Mouse (Mus musculus): Measurements from ENCODE around the gene Glp2r. TPM values are rescaled to one million over a fixed set of nuclear protein-coding genes. Genes with fewer than 3 reads are reported as not detected.

The Glp2r gene
- polyA plus RNA-seq, 1 experiment from 2014 or later: not detected

- no peaks in the 10 kb centered on the region for H3K27me3 ChIP-seq (ENCODE audit: control insufficient read depth, insufficient read depth, low read length)
- no peaks in the 10 kb centered on the region for H3K4me1 ChIP-seq (ENCODE audit: control insufficient read depth, insufficient read depth, low read length)
- H3K9ac ChIP-seq (replicated peaks; ENCODE audit: low read length): no peak overlapping the region
- H3K4me2 ChIP-seq (ENCODE audit: low read depth, low read length): no peak overlapping the region
- no peak for DNase-seq (ENCODE audit: low spot score)
- H3K9me3 ChIP-seq (replicated peaks; ENCODE audit: control insufficient read depth, low read length): no peaks in the 10 kb centered on the region
- no peaks in the 10 kb centered on the region for H3K36me3 ChIP-seq (replicated peaks; ENCODE audit: control insufficient read depth, insufficient read depth, low read depth, low read length)
- H3K4me3 ChIP-seq (ENCODE audit: low read depth, low read length): no peak overlapping the region
- ATAC-seq (replicated peaks; ENCODE audit: insufficient number of reproducible peaks, low FRiP score, low TSS enrichment, low read depth): no peak
- H3K27ac ChIP-seq (replicated peaks; ENCODE audit: low read depth, low read length): no peak overlapping the region
Measured at GRCm38 (mm10) chr11:67741569-67741968, 29.4 kb downstream of the Glp2r start.

DNA sequence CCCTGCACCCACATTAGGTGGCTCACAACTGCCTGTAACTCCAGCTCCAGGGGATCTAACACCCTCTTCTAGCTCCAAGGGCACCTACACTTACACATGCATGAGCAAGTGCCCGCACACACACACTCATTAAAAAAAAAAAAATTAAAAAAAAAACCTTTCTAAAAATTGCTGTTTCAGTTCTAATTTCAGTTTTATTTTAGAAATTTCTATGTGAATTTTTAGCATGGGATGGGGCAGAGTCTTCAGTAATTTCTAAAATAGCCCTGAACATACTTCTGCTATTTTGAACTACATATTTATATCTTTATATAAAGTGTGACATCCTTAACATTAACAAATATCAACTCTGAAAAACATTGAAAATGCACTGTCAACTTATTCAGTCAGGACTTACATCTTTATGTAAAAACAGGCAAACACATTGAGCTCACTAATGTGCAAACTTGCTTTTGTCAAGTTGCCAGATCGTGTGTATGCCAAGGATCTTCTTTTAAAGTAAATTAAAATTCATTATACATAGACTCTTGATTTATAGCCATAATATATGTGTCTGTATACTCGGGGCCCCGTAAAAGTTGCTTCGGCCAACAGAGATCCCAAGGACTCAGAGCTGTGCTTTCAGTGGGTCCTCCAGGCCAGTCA is 32.0 kb downstream of the Glp2r start:
- Histone ChIP-seq H3K27me3 (ENCODE audit: control insufficient read depth, insufficient read depth, low read length) (no peaks in the 10 kb centered on the region), H3K4me3 (ENCODE audit: low read depth, low read length) (no peak overlapping the region), H3K9me3 (replicated peaks; ENCODE audit: control insufficient read depth, low read length) (no peaks in the 10 kb centered on the region), H3K9ac (replicated peaks; ENCODE audit: low read length) (no peak overlapping the region), H3K36me3 (replicated peaks; ENCODE audit: control insufficient read depth, insufficient read depth, low read depth, low read length) (no peaks in the 10 kb centered on the region), H3K4me2 (ENCODE audit: low read depth, low read length) (no peak overlapping the region), H3K27ac (replicated peaks; ENCODE audit: low read depth, low read length) (no peak overlapping the region), H3K4me1 (ENCODE audit: control insufficient read depth, insufficient read depth, low read length) (no peaks in the 10 kb centered on the region)
- 87% methylated on average over 5 of the region's 5 CpGs for WGBS
- DNase-seq (ENCODE audit: low spot score) (no peak), ATAC-seq (replicated peaks; ENCODE audit: insufficient number of reproducible peaks, low FRiP score, low TSS enrichment, low read depth) (no peak)

DNA sequence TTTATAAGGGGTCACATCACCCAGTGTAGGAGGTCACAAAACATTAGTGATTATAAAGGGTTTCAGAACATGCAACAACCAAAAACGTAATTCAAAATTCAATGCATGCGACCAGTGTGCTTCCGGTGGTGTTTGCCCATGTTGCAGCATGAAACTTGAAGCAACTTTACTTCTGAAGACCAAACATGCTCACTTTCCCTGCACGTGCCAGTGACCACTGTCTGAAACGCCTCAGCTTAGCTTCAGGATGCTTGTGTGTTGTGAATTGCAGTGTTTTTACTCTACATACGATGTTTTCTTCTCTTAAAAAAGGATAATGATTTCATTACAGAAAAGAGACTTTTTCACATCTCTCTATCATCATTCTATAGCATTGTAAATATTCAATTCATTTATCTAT is 32.6 kb downstream of the Glp2r start:
- Histone ChIP-seq H3K9me3 (replicated peaks; ENCODE audit: control insufficient read depth, low read length) (no peaks in the 10 kb centered on the region), H3K9ac (replicated peaks; ENCODE audit: low read length) (no peak overlapping the region), H3K4me1 (ENCODE audit: control insufficient read depth, insufficient read depth, low read length) (no peaks in the 10 kb centered on the region), H3K27me3 (ENCODE audit: control insufficient read depth, insufficient read depth, low read length) (no peaks in the 10 kb centered on the region), H3K36me3 (replicated peaks; ENCODE audit: control insufficient read depth, insufficient read depth, low read depth, low read length) (no peaks in the 10 kb centered on the region), H3K4me3 (ENCODE audit: low read depth, low read length) (no peak overlapping the region), H3K27ac (replicated peaks; ENCODE audit: low read depth, low read length) (no peak overlapping the region), H3K4me2 (ENCODE audit: low read depth, low read length) (no peak overlapping the region)
- DNase-seq (ENCODE audit: low spot score) (no peak), ATAC-seq (replicated peaks; ENCODE audit: insufficient number of reproducible peaks, low FRiP score, low TSS enrichment, low read depth) (no peak)
- WGBS: 82% methylated on average over 6 of the region's 6 CpGs

- Histone ChIP-seq H3K4me1 (ENCODE audit: control insufficient read depth, insufficient read depth, low read length) (no peaks in the 10 kb centered on the region), H3K9ac (replicated peaks; ENCODE audit: low read length) (no peak overlapping the region), H3K4me3 (ENCODE audit: low read depth, low read length) (no peak overlapping the region), H3K27ac (replicated peaks; ENCODE audit: low read depth, low read length) (no peak overlapping the region), H3K27me3 (ENCODE audit: control insufficient read depth, insufficient read depth, low read length) (no peaks in the 10 kb centered on the region), H3K4me2 (ENCODE audit: low read depth, low read length) (no peak overlapping the region), H3K9me3 (replicated peaks; ENCODE audit: control insufficient read depth, low read length) (no peaks in the 10 kb centered on the region), H3K36me3 (replicated peaks; ENCODE audit: control insufficient read depth, insufficient read depth, low read depth, low read length) (no peaks in the 10 kb centered on the region)
- WGBS: 75% methylated on average over 3 of the region's 3 CpGs
- DNase-seq (ENCODE audit: low spot score) (no peak), ATAC-seq (replicated peaks; ENCODE audit: insufficient number of reproducible peaks, low FRiP score, low TSS enrichment, low read depth) (no peak)
Measured at GRCm38 (mm10) chr11:67734597-67734996, 36.4 kb downstream of the Glp2r start.

DNA sequence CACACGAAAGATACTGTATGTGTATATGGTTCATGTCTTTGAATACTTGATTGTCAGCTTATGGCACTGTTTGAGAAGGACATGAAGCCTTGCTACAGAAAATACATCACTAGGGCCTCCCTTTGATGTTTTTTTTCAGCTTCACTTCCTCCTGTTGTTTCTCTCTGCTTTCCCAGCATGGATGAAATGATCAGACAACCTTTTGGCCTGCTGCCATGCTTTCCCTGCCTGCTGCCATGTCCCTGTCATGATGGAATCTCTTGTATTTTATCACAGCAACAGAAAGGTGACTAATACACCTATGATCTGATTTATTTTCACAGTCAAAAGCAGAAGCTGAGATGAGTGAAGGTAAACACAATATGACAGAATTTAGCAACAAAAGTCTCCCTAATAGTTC is 37.2 kb downstream of the Glp2r start:
- DNase-seq (ENCODE audit: low spot score) (no peak), ATAC-seq (replicated peaks; ENCODE audit: insufficient number of reproducible peaks, low FRiP score, low TSS enrichment, low read depth) (no peak)
- H3K4me2 ChIP-seq (ENCODE audit: low read depth, low read length): no peak overlapping the region
- H3K36me3 ChIP-seq (replicated peaks; ENCODE audit: control insufficient read depth, insufficient read depth, low read depth, low read length): no peaks in the 10 kb centered on the region
- H3K27ac ChIP-seq (replicated peaks; ENCODE audit: low read depth, low read length): no peak overlapping the region
- 90% methylated on average over 1 of the region's 1 CpGs for WGBS
- no peak overlapping the region for H3K4me3 ChIP-seq (ENCODE audit: low read depth, low read length)
- no peaks in the 10 kb centered on the region for H3K9me3 ChIP-seq (replicated peaks; ENCODE audit: control insufficient read depth, low read length)
- H3K9ac ChIP-seq (replicated peaks; ENCODE audit: low read length): no peak overlapping the region
- no peaks in the 10 kb centered on the region for H3K27me3 ChIP-seq (ENCODE audit: control insufficient read depth, insufficient read depth, low read length)
- H3K4me1 ChIP-seq (ENCODE audit: control insufficient read depth, insufficient read depth, low read length): no peaks in the 10 kb centered on the region

DNA sequence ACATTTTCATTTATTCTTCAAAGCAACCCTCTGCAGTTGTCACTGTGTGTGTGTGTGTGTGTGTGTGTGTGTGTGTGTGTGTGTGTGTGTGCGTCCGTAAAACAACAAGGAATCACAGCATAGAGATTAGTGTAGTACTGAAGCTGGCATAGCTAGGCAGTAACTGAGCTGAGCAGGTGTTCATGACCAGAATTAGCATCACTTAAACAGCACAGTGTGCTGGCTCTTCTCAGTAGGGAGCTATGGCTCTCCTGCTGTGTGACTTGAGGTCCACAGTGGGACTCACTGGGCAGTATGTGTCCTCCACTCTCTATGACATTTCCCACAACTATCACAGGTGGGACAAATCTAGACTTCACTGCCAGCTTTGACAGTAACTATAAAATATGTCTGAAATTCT is 39.9 kb downstream of the Glp2r start:
- Histone ChIP-seq H3K9me3 (replicated peaks; ENCODE audit: control insufficient read depth, low read length) (no peaks in the 10 kb centered on the region), H3K27ac (replicated peaks; ENCODE audit: low read depth, low read length) (no peak overlapping the region), H3K4me2 (ENCODE audit: low read depth, low read length) (no peak overlapping the region), H3K27me3 (ENCODE audit: control insufficient read depth, insufficient read depth, low read length) (no peaks in the 10 kb centered on the region), H3K9ac (replicated peaks; ENCODE audit: low read length) (no peak overlapping the region), H3K4me3 (ENCODE audit: low read depth, low read length) (no peak overlapping the region), H3K36me3 (replicated peaks; ENCODE audit: control insufficient read depth, insufficient read depth, low read depth, low read length) (no peaks in the 10 kb centered on the region), H3K4me1 (ENCODE audit: control insufficient read depth, insufficient read depth, low read length) (no peaks in the 10 kb centered on the region)
- ATAC-seq (replicated peaks; ENCODE audit: insufficient number of reproducible peaks, low FRiP score, low TSS enrichment, low read depth) (no peak), DNase-seq (ENCODE audit: low spot score) (no peak)
- 83% methylated on average over 2 of the region's 2 CpGs for WGBS

- no peaks in the 10 kb centered on the region for H3K4me1 ChIP-seq (ENCODE audit: control insufficient read depth, insufficient read depth, low read length)
- H3K27ac ChIP-seq (replicated peaks; ENCODE audit: low read depth, low read length): no peak overlapping the region
- H3K27me3 ChIP-seq (ENCODE audit: control insufficient read depth, insufficient read depth, low read length): no peaks in the 10 kb centered on the region
- H3K9ac ChIP-seq (replicated peaks; ENCODE audit: low read length): no peak overlapping the region
- no peak overlapping the region for H3K4me3 ChIP-seq (ENCODE audit: low read depth, low read length)
- no peak overlapping the region for H3K4me2 ChIP-seq (ENCODE audit: low read depth, low read length)
- DNase-seq (ENCODE audit: low spot score) (no peak), ATAC-seq (replicated peaks; ENCODE audit: insufficient number of reproducible peaks, low FRiP score, low TSS enrichment, low read depth) (no peak)
- H3K9me3 ChIP-seq (replicated peaks; ENCODE audit: control insufficient read depth, low read length): no peaks in the 10 kb centered on the region
- no peaks in the 10 kb centered on the region for H3K36me3 ChIP-seq (replicated peaks; ENCODE audit: control insufficient read depth, insufficient read depth, low read depth, low read length)
Measured at GRCm38 (mm10) chr11:67728726-67729125, 42.2 kb downstream of the Glp2r start.

DNA sequence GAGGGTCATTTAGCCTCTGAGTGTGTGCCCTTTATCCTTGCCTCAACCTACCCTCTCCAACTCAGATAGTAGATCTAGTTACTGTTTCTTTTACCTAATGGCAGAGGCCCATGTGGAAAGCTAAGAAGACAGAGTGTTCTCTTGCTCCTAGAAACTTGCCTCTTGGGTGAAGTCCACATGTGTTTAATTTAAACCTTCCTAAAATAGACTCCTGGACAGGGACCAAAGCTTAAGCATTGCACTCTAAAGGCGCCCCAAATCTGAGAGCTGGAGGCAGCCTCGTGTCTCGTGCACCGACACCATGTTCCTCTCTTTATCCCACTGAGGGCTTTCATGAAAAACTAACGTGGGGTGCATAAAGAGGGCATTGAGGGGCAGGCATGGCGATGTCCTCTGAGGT is 43.9 kb downstream of the Glp2r start:
- no peak overlapping the region for H3K4me2 ChIP-seq (ENCODE audit: low read depth, low read length)
- no peak for ATAC-seq (replicated peaks; ENCODE audit: insufficient number of reproducible peaks, low FRiP score, low TSS enrichment, low read depth)
- no peaks in the 10 kb centered on the region for H3K27me3 ChIP-seq (ENCODE audit: control insufficient read depth, insufficient read depth, low read length)
- H3K4me3 ChIP-seq (ENCODE audit: low read depth, low read length): no peak overlapping the region
- no peaks in the 10 kb centered on the region for H3K9me3 ChIP-seq (replicated peaks; ENCODE audit: control insufficient read depth, low read length)
- WGBS: 77% methylated on average over 6 of the region's 6 CpGs
- H3K9ac ChIP-seq (replicated peaks; ENCODE audit: low read length): no peak overlapping the region
- no peaks in the 10 kb centered on the region for H3K36me3 ChIP-seq (replicated peaks; ENCODE audit: control insufficient read depth, insufficient read depth, low read depth, low read length)
- H3K4me1 ChIP-seq (ENCODE audit: control insufficient read depth, insufficient read depth, low read length): no peaks in the 10 kb centered on the region
- DNase-seq (ENCODE audit: low spot score): no peak
- no peak overlapping the region for H3K27ac ChIP-seq (replicated peaks; ENCODE audit: low read depth, low read length)

Data from embryonic facial prominence, embryonic 11.5 days (tissue).